Mouse (Mus musculus) small intestine, adult 2 months (tissue): ENCODE measurements around the gene Scg3. TPM values are rescaled to one million over a fixed set of nuclear protein-coding genes. Genes with fewer than 3 reads are reported as not detected.
A peak's percentile ranks its signal among the peaks of the same experiment; 100 is the strongest.
"Not testable (repeated sequence)": the region's sequence is repeated elsewhere in the genome, so short reads cannot be mapped to it uniquely, and the experiment has no call there.

Source experiments
- H3K27ac ChIP-seq: fragments of 200-500 bp; 2 replicates; pipeline ENCODE4 v1.5.1; 2012; ENCODE audit warnings: low read depth, low read length, control low read depth, inconsistent platforms; ENCODE audit not compliant: insufficient read depth
- H3K27me3 ChIP-seq: fragments of 200-500 bp; 2 replicates; pipeline ENCODE4 v1.6.1; 2012; ENCODE audit warnings: mild to moderate bottlenecking, moderate library complexity, low read length, inconsistent platforms; ENCODE audit not compliant: control insufficient read depth, insufficient read depth
- H3K36me3 ChIP-seq: fragments of 200-500 bp; 2 replicates; pipeline ENCODE4 v1.6.1; 2012; ENCODE audit warnings: mild to moderate bottlenecking, low read length, control low read depth, inconsistent platforms; ENCODE audit not compliant: control insufficient read depth, insufficient read depth
- H3K4me1 ChIP-seq: fragments of 200-500 bp; 2 replicates; pipeline ENCODE4 v1.6.1; 2012; ENCODE audit warnings: low read length, inconsistent platforms, mixed read lengths; ENCODE audit not compliant: control insufficient read depth, insufficient read depth, insufficient read length
- H3K4me3 ChIP-seq: fragments of 200-500 bp; 2 replicates; pipeline ENCODE4 v1.5.1; 2012; ENCODE audit warnings: low read depth, mild to moderate bottlenecking, control low read depth, inconsistent platforms, low read length, moderate library complexity
- CTCF ChIP-seq: fragments of 200-500 bp; IDR thresholded peaks from 2 replicates; pipeline ENCODE4 v1.5.1; 2012; ENCODE audit warnings: low read depth, mild to moderate bottlenecking, control low read depth, inconsistent platforms, low read length, moderate library complexity, mixed read lengths; ENCODE audit not compliant: insufficient replicate concordance, insufficient read length; ENCODE audit errors: extremely low read depth
- POLR2A ChIP-seq: fragments of 200-500 bp; IDR thresholded peaks from 2 replicates; pipeline ENCODE4 v1.6.1; 2012; ENCODE audit warnings: low read depth, mild to moderate bottlenecking, control low read depth, inconsistent platforms, low read length, moderate library complexity
- WGBS: fragments of 180-500 bp; shearing (Covaris S2); methylation state at CpG from one replicate; pipeline ENCODE4 v1.1.7; 2018; 5-methylcytosine and 5-hydroxymethylcytosine counted together
- polyA plus RNA-seq: library from polyadenylated mRNA; depleted of rRNA; stranded (reverse); fragments of >200 nt; gene quantifications from 2 replicates; pipeline ENCODE4 v1.2.3, GENCODE M21; 2012

The Scg3 gene
- polyA plus RNA-seq, 1 experiment: 6.0 TPM

- 0 out of 2 replicates have a peak overlapping the region, but pooled peaks have one; percentile 3 for H3K27ac ChIP-seq
- TF ChIP-seq CTCF (no peak), POLR2A (no peak)
Observed at GRCm38 (mm10) chr9:75626308-75626604, 57.6 kb downstream of the Scg3 start.

GRCm38 (mm10) chr9:75625556-75626307 lies 58.1 kb downstream of the Scg3 start, which contains the start of gene Lysmd2:
Lysmd2 (plus strand) TSS chr9:75625741.
- TF ChIP-seq CTCF (no peak), POLR2A (peak; percentile 33; the same call in 1 of the 2 replicates)
- Histone ChIP-seq H3K36me3 (no peaks in the 10 kb centered on the region), H3K4me1 (peaks cover 3% of the 10 kb centered on the region; the same call in 1 of the 2 replicates), H3K27ac (0 out of 2 replicates have a peak within 1 kb of the TSS, but pooled peaks have one; percentile 36), H3K4me3 (peak within 1 kb of the TSS; percentile 90), H3K27me3 (no peaks in the 10 kb centered on the region)
- WGBS: under 1% methylated on average over 94 of the region's 94 CpGs

More at GRCm38 (mm10) chr9:75626308-75626604, 57.6 kb downstream of the Scg3 start:
- peak overlapping the region; percentile 90 for H3K4me3 ChIP-seq
- peaks cover 5% of the 10 kb centered on the region; the same call in 1 of the 2 replicates for H3K4me1 ChIP-seq
- under 1% methylated on average over 14 of the region's 14 CpGs for WGBS
- H3K36me3 ChIP-seq: no peaks in the 10 kb centered on the region
- no peaks in the 10 kb centered on the region for H3K27me3 ChIP-seq

GRCm38 (mm10) chr9:75624983-75625555 lies 58.8 kb downstream of the Scg3 start:
- H3K4me1 ChIP-seq: peaks cover 3% of the 10 kb centered on the region; the same call in 1 of the 2 replicates
- 20% methylated on average over 18 of the region's 18 CpGs for WGBS
- TF ChIP-seq CTCF (no peak), POLR2A (no peak)
- H3K27ac ChIP-seq: no peak overlapping the region
- no peaks in the 10 kb centered on the region for H3K27me3 ChIP-seq
- peak overlapping the region; percentile 90 for H3K4me3 ChIP-seq
- no peaks in the 10 kb centered on the region for H3K36me3 ChIP-seq

DNA sequence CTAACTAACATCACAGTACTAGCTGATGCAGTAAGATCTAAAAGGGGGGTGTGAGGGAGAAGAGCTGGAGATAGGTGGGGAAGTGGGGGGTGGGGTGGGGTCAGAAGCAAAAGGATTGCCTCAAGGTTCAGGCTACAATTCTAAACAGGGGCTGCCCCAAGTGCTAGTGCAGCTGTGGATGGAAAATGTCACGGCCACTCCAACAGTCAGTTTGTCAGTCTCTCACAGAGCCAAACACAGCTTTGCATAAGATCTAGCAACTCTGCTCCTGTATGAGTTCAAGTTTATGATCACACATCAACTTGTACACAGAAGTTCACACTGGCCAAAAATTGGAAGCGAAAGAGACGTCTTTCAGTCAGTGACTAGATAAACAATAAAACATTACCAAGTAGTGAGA lies 62.4 kb downstream of the Scg3 start:
- Histone ChIP-seq H3K4me1 (peaks cover 3% of the 10 kb centered on the region; the same call in 1 of the 2 replicates), H3K36me3 (no peaks in the 10 kb centered on the region), H3K27me3 (no peaks in the 10 kb centered on the region), H3K27ac (no peak overlapping the region), H3K4me3 (no peak overlapping the region)
- TF ChIP-seq CTCF (no peak), POLR2A (no peak)
- WGBS: 79% methylated on average over 3 of the region's 3 CpGs

- H3K27ac ChIP-seq, H3K36me3 ChIP-seq, H3K4me3 ChIP-seq, H3K27me3 ChIP-seq, H3K4me1 ChIP-seq: not testable (repeated sequence)
- WGBS: 89% methylated on average over 2 of the region's 2 CpGs
Observed at GRCm38 (mm10) chr9:75619761-75620160, 64.1 kb downstream of the Scg3 start.

DNA sequence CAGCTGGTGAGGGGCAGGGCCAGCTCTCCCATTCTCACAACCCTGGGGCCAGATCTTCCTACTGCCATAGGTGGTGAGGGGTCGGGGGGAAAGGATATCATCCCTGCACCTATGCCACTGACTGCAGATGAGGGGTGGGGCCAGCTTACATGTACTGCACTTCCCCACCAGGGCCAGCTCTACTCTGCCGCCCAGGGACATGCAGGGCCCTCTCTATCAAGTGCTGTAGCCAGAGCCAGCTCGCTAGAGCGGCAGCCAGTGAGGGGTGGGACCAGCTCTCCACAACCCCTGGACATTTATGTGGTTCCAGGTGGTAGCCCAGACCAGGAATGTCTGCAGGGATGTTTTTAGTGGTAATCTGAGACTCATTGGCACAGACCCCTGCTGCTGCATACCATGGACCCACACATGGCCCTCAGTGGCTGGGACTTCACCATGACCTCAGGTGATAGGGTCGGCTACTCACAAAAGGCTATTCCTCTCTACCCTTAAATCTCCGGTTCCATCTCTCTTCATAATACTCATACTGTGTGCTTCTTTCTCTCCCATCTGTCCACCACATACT lies 64.9 kb downstream of the Scg3 start:
- Histone ChIP-seq H3K4me1 (no peaks in the 10 kb centered on the region), H3K27me3 (no peaks in the 10 kb centered on the region), H3K27ac (no peak overlapping the region), H3K36me3 (no peaks in the 10 kb centered on the region), H3K4me3 (no peak overlapping the region)
- TF ChIP-seq POLR2A (no peak), CTCF (no peak)
- WGBS: 91% methylated on average over 6 of the region's 6 CpGs

- no peak overlapping the region for H3K4me3 ChIP-seq
- 52% methylated on average over 3 of the region's 3 CpGs for WGBS
- TF ChIP-seq POLR2A (no peak), CTCF (no peak)
- H3K27me3 ChIP-seq: no peaks in the 10 kb centered on the region
- H3K36me3 ChIP-seq: no peaks in the 10 kb centered on the region
- no peaks in the 10 kb centered on the region for H3K4me1 ChIP-seq
- H3K27ac ChIP-seq: no peak overlapping the region
Observed at GRCm38 (mm10) chr9:75616560-75616959, 67.3 kb downstream of the Scg3 start.
